Mouse (Mus musculus): ENCODE results near the gene Pam.

Pam gene

DNA sequence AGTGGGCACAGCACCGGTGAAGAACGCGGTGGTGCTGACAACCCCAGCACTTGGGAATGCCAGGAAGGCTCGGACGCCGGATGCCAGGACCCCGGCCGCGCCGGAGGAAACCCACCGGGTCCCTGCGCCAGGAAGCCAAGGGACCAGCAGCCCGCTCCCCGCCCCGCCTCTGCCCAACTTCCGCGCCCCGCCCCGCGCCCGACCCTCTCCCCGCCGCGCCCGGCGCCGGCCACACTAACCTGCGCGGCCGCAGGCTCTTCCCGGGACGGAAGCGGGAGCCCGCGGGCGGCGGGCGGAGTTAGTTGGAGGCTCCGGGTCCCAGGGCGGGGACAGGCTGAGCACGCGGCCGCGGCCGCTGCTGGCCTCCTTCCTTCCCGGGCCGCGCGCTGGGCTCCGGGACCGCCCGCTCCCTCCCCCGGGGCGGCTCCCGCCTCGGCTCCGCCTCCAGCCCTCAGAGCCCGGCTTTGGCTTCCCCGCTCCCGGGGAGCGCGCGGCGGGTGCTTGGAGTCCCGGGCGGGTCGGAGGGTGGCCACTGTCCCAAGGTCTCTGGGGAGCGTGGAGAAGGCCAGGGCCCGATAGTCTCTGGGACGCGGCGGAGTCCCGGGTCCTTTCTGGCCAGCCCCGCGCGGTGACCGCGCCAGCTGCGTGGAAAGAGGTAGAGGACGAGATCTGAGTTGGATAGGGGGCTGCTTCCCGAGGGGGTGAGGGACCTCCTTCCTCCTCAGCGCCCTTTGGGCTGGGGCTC, at the start of gene Pam:
Gene Pam (minus strand): TSS at position 401 of the 745 bp plus-strand sequence.
- peak; percentile 80 to 83 for DNase-seq (ENCODE audit: low spot score in 2 of 2)

DNA sequence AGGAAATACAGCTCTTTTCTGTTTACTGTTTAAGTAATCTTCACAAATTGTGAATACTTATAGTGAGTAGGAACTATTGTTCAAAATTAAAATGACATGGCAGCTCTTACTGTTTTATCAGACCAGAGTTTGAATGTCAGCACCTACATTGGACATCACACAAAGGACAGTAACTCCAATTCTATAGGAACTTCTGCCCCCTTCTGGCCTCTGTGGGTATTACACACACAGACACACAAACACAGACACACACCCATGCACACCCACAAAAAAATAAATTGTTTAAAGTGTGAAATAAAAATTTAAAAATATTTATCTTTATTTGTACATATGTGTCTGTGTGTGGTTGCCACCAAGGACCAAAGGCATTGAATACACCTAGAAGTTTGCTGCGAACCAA, 49.4 kb upstream of the Pam start:
- no peak for DNase-seq (ENCODE audit: low spot score in 2 of 2)

DNA sequence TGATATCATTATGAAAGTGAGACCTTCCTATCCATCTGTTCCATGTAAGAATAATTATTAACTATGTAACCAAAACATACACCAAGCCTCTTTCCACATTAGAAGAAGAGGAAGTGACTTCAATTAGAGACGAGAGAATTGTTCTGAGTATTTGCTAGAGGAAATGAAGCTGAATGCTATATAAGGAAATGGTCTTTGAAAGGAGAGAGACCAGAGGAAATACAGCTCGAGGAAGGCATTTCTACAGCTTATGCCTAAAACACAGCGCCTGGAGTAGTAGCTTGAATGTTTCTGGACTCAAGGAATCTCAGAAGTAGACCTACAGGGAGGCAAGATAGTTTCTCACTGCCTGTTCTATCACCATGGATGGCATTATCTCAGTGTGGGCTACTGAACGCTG, 35.8 kb upstream of the Pam start:
- DNase-seq (ENCODE audit: low spot score in 2 of 2) = no peak

DNA sequence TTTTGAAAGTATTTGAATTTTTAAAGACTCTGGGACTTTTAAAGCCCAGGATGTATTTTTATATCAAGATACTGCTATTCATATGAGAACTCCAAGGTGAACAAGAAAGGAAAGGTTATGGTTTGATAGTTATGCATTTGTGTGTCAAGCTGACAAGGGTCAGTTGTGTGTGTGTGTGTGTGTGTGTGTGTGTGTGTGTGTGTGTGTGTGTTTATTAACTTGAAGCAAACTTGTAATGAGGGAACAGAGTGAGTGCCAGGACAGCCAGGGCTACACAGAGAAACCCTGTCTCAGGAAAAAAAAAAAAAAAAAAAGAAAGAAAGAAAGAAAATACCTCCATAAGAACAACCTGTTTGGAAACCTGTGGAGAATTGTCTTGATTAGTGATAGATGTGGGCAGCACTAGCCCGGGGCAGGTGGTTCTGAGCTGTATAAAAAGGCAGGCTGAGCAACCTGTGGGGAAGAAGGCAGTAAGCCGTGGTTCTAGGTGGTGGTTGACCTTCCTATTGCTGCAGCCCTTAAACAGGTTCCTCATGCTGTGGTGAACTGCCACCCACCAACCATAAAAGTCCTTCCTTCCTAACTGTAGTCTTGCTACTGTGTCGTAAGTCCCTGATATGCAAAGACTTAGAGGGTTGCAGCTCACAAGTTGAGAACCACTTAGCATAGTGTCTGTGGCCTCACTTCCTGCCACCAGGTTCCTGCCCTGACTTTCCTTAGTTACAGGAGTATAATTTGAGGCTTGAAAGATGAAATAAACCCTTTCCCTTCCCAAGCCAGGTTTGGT, 34.3 kb upstream of the Pam start:
- no peak for DNase-seq (ENCODE audit: low spot score in 2 of 2)

DNA sequence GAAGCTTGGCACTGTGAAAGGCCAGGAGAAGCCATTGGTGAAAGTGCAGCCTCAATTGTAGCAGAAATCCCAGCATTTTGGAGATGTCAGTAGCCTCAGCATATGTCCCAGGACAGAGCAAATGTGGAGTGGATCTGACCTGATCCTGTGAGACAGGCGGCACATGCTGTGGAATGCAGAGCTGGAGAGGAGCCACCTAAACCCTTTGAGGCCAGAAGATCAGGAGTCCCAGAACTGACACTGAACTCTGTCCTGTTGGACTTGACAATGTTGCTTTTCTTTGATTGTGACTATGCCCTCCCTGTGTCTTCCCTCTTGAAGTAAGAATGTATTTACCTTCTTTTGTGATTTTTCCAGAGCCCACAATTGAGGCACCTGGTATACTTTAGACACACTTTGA, 33.7 kb upstream of the Pam start:
- DNase-seq (ENCODE audit: low spot score in 2 of 2) = no peak

DNA sequence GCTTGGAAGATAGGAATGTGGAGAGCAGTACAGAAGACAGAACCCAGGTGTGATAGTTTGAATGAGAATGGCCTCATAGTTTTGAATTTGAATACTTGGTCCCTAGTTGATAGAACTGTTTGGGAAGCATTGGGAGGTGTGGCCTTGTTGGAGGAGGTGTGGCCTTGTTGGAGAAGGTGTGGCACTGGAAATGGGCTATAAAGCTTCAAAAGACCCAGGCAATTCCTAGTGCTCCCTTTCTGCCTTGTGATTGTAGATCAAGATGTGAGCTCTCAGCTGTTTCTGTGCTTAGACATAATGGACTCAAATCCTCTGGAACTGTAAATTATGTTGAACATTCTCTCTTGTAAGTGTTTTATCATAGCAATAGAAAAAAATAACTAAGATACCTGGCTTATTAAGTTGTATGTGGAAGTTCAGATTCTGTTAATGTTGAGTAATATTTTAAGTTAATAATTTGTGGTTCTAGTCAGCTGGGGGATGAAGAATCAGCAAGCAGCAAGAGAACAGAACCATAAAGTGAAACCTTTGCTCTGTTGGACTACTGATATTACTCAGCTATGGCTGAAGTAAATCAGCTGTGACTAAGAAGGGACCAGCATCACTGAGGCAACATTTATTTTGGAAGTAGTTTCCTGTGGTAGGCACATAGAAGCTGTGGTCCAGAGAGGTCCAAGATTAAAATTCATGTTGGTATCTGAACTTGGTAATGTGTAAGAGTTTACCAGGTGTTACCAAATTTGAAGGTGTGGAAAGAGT, 33.1 kb upstream of the Pam start:
- no peak for DNase-seq (ENCODE audit: low spot score in 2 of 2)

- DNase-seq (ENCODE audit: low spot score in 2 of 2) = no peak
Observed at GRCm38 (mm10) chr1:98126268-98126667, 30.8 kb upstream of the Pam start.

- no peak for DNase-seq (ENCODE audit: low spot score in 2 of 2)
Observed at GRCm38 (mm10) chr1:98124727-98125126, 29.3 kb upstream of the Pam start.

GRCm38 (mm10) chr1:98119595-98119994, 24.1 kb upstream of the Pam start:
- DNase-seq (ENCODE audit: low spot score in 2 of 2) = no peak

DNA sequence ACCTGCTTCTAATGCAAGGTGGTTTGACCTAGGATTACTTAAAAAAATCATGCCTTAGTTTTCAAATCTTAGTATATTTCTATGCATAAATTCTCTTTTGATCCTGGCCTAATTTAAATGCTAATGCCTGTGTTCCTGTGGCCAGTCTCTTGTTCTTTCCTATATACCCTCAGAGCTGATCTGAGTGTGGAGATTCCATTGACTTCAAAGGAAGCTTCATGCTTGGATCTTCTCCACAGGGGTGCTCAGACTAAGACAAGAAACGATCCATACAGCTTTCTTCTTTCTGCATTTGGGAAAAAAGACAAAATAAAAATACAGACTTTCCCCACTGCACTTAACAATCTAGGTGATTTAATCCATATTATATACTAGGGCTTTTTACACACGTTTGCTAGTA, 12.2 kb upstream of the Pam start:
- no peak for DNase-seq (ENCODE audit: low spot score in 2 of 2)

GRCm38 (mm10) chr1:98099441-98099840, 4.0 kb upstream of the Pam start:
- no peak for DNase-seq (ENCODE audit: low spot score in 2 of 2)

DNA sequence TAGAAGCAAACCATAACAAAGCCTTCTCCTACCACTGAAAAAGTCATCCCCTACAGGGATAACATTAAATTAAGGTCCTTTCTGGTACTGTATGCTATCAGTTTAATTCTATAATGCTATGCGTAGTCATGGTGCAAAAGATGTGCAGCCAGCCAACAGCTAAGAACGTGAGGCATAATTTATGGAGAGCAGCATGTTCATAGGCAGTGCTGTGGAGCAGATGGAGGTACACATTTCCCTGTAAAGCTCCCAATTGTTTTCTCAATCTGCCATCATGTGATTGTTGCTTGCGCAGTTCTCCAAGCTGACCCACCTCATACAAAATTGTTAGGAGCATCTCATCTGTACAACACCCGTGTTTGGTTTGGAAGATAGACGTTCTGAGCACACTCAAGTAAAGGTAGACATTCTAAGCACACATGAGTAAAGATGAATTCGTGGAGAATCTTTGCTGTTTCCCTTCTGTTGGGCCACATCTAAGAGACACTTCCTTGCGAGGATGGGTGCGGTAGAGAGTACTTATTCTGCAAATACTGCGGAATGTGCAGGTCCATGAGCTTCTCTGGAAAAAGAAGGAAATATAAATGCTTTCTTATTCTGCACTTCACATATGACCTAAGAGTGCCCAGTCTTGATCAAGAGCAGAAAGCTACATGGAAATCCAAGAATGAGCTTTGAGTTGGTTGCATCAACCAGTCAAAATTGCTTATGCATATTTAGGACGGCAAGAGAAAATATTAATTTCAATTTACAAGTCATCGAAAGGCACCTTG, 2.7 kb upstream of the Pam start:
- DNase-seq (ENCODE audit: low spot score in 2 of 2) = no peak

DNA sequence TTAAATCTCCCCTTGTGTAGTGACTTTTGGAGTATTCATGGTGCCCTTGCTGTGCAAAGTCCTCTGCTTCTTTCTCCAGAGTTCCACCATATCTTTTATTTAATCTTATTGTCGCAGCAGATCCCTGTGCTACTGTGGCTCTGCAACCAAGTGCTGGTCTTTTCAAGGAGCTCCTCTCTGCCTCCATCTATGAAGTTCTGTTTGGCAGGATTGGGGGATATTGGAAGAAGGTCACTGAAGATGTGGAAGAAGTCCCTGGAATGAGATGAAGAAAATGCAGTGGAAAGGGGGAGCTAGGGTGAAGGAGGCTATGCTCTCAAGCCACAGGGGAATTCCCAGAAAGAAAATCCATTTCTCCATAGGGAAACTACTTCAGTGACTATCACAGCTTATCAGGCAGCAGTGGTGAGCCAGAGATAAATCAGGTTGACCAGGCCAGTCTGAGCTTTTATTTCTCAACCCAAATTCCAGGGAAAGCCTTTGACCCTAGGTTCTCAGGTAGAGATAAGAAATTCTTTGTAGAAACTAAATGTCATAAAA, 1.0 kb upstream of the Pam start:
- DNase-seq (ENCODE audit: low spot score in 2 of 2) = no peak

DNA sequence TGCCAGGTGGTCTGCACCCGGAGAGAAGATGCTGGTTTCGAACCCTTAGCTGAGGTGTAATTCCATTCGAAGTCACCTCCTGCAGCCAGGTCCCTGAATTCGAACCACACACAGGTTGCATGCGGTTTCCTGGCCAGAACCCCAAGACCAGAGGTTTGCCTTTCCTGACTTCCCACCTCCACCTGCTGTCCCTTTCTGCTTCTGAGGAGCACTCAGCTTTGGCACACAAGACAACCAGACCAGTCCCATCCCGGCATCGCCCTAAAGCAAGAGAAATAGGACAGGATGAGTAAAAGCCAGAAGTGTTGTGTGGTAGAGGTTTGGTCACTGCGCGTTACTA, 515 bp upstream of the Pam start:
- no peak for DNase-seq (ENCODE audit: low spot score in 2 of 2)

DNA sequence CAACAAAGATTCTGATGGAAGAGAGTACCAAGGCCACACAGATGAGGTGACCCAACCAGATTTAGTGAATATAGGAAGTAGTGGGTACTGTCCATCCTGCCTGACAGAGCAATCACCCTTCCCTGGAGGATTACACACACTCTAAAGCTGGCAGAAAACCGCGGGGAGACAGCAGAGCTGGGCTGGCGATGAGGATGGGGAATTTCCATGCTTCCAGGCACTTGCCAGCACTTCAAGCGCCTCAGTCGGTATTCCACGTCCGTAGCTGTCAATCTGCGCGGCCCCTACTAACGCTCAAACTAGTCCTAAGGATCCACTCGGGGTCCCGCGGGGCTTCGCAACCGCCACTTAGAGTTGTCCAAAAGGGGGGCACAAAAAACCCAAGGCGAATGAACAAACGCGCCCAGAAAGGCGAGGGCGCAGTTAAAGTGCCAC, 618 bp downstream of the Pam start:
- DNase-seq (ENCODE audit: low spot score in 2 of 2) = no peak

DNA sequence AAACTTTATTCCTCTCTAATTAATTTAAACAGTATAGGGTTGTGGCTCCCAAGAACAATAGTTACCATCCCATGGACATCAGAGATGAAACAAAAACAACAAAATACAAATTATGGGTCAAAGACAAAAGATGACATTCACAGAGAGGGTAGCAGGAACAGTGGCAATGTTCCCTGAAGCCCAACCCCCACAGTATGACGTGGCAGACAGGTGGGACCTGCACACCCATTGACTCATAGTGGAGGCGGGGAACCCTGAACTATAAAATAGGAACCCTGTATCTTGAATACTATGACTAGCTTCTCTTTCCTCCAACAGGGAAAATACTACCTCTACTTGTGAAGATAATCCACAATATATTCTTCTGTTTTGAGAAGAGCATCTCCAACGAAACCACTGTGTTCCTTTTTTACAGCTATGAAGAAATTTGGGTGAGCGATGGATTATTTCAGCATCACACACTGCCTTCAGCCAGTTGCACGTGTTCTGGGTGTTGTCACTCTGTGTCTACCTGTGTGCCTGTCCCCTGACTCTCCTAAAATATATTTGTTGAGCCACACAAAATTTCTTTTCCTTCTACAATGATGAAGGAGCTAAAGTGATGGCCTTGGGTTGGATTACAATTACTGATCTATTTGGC, 6.0 kb downstream of the Pam start:
- no peak for DNase-seq (ENCODE audit: low spot score in 2 of 2)

DNA sequence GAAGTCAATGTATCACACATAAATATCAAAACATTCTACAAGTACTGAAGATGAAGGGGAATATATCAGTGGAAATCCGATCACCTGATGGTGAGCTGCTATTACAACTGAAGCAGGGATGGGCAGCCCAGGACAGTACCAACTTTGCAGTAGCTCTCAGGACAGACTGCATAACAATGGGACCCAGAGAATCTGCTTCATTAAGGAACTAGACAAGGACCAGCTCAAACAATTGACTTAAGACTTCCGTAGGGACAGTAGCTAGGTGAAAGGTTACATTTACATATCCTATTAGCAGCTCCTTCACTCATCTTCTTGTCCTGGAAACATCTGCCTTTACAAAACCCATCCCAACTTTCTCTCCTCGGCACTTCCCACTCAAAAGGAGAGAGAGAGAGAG, 9.0 kb downstream of the Pam start:
- DNase-seq (ENCODE audit: low spot score in 2 of 2) = no peak

DNA sequence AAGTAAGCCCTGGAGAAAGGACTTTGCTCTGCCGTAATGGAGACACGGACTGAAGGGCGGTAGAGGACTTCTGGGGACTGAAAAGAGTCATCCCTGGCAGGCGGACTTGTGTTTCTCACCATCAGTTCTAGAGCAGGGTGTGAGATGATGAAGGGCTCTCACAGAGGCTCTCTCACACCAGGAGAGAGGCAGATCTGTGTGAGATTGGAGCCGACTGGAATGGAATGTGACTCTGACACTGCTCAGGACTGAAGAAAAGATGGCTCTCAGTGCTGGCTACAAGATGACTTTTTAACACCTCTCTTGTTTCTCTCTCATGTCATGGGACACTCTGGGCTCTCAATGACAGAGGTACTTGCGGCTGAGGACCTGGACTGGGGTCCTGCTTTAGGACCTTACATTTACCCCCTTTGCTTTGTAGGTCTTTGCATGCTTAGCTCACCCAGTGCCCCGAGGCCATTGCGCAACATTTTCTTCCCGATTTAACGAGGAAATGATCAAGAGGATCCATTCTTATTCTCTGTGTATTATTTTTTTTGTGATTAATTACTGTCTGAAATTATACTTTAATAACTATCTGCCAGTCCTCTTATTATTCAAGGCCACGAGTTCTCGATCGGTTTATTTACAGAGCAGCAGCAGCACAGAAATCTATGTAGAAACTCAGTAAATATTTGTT, 10.7 kb downstream of the Pam start:
- DNase-seq (ENCODE audit: low spot score in 2 of 2) = no peak

DNA sequence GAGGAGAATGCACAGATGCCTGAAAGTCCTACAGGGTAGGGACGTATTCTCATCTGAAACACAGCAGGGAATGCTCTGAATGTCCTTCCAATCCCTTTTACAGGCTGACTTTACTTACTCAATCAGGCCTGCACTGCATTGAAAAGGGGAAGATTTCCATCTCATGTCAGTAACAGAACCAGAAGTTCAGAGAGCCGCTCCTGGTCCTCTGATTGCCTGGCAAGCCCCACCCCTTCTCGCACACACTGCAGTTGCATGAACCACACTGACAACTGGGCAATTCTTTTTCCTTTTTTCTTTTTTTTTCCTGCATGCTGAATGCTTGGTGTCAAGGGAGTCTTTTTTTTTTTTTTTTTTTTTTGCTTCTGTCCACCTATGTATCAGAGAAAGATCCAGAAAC, 11.9 kb downstream of the Pam start:
- no peak for DNase-seq (ENCODE audit: low spot score in 2 of 2)

- DNase-seq (ENCODE audit: low spot score in 2 of 2) = no peak
Observed at GRCm38 (mm10) chr1:98082988-98083387, 12.5 kb downstream of the Pam start.

- no peak for DNase-seq (ENCODE audit: low spot score in 2 of 2)
Observed at GRCm38 (mm10) chr1:98080431-98080830, 15.0 kb downstream of the Pam start.
